Mouse (Mus musculus): Measurements from ENCODE around the gene Btrc.

Btrc gene

DNA sequence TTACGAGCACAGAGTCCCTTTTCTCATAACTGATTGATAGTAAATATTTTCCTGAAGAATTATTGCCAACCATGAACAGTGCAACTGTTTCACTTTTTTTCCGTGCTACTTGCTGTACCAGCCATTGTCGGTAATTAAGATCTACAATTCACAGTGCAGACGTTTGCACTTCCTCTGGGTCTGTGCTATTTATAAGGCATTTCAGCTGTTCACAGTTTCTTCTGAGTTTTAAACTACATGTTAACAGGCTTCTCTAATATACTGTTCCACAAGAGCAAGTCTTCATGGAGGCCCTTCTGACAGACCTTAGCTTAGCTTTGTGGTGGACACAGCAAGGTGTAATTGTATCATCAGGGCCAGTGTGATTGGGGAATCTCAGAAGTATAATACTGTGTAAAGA lies 111.2 kb downstream of the Btrc start:
- DNase-seq (ENCODE audit: low spot score) = no peak

DNA sequence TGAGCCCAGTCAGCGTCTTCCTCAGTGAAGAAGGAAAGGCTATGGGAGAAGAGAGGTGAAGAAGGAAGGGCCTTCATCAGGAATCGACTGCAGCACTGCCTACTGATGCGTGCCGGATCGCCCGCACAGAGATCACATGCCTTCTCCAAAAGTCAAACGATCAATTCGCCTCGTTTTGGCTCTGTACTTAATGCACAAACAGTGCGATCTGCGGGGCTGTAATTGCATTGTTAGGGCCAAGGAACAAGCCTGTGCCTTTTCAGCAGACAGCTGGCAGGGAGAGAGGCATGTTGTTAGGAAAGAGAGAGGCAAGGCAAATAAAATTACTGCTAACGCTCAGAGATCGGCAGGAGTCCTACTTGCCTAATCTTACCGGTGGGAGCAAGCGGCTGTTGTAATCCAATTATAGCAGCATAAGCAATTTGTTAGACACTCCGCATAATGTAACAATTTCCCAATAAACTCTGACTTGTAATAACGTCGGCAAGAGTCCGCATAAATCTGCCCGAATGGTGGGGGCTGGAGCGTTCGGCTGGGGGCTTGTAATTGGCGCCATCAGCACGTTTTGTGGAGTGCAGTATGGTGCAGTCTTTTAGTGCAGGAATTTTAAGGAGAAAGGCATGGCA lies 112.5 kb downstream of the Btrc start:
- DNase-seq (ENCODE audit: low spot score) = no peak

DNA sequence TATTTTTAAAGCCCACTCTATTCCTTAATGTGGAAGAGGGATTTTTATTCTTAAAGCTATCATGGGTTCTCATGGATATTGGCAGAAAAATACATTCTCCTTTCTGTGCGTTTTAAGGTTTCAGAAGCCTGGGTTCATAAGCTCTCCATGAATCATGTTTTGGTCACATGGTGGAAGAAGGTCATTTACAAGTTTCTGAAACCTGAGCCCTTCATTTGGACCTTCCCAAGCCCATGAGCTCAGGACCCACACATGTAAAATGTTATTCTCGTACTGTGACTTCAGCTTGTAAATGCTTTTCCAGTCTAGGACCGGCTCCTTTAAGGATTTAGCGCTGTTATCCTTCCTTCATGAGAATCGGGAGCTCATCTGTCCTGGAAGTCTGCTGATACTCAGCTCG lies 116.0 kb downstream of the Btrc start:
- DNase-seq (ENCODE audit: low spot score) = no peak

DNA sequence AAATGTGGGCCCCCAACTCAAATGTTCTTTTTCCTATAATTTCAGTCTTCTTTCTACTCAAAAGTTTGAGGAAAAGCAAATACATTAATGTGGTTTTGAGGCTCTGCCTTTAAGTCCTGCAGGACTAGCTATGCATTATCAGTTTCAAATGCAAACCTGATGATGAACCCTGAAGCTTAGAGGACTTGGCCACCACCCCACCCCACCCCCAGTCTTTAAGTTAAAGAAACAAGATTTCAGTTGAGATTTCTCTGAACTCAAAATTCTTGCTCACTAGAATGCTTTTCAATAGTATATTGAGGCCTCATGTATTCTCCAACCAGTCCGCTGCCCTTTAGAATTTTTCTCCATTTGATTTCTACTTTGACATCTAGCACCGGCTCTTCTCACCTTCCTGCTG lies 117.0 kb downstream of the Btrc start:
- DNase-seq (ENCODE audit: low spot score) = no peak

DNA sequence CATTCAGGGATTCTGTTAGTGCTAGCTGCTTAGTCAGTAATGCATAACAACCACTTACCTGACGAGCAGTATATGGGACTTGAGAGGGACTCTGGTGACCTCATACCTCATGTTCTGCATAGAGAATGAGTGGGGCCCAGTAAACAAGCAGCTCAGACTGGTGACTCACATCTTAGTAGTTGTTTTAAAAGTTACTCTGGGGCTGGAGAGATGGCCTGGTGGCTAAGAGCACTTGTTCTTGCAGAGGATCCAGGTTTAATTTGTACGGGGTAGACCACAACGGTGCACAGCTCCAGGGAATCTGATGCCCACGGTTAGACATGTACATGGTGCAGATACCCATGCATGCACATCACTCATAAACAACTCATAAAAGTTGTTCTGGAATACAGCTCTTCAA lies 117.4 kb downstream of the Btrc start:
- no peak for DNase-seq (ENCODE audit: low spot score)

DNA sequence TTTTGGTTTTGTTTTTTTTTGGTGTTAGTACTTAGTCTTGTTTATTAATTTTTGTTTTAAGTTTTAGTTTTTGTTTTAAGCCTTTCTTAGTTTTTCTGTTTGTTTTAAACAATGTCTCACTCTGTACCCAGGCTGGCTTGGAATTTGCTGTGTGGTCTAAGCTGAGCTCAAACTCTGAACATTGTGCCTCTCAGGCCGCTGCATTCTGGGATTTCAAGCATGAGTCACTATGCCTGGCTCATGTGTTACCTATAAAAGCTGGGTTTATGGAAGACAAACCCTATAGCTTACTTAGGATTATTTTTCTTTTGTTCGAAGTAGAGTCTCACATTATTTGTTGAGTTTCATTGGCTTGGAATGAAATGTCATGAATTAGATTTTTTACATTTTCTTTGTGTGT lies 119.9 kb downstream of the Btrc start:
- no peak for DNase-seq (ENCODE audit: low spot score)

DNA sequence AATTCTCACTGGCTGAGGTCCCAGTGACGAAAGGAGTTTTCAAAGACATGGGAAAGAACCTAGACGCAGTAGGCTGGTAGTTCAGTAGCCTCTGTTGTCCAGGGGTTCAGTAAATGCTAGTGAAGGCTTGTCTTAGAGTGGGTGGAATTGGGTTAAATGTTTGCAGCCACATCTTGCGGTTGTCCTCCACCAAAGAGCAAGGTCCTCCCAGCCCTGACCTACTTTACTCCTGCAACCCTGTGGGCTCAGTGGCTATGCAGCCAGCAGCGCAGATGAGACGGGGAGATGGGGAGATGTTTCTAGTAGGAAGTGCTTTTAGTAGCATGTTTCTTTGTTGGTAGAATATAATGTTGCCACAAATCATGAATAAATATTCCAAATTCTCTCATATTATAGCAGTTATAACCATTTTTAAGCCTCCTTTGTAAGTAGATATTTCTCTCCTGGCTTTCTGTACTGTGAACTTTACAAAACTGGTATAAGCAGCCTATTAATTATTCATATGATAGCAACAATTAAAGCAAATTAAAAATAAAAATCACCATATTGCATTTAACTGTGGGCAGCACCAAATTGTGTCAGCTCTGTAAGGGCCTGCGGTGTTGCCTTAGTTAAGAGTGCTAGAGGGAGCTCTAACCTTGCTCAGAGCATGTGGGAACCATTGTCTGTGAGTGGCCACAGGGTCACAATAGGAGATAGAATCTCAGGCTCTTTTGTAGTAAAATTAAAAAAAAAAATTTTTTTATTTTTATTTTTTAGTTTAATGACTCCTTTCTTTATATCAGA lies 122.9 kb downstream of the Btrc start:
- peak; percentile 42 for DNase-seq (ENCODE audit: low spot score)

DNA sequence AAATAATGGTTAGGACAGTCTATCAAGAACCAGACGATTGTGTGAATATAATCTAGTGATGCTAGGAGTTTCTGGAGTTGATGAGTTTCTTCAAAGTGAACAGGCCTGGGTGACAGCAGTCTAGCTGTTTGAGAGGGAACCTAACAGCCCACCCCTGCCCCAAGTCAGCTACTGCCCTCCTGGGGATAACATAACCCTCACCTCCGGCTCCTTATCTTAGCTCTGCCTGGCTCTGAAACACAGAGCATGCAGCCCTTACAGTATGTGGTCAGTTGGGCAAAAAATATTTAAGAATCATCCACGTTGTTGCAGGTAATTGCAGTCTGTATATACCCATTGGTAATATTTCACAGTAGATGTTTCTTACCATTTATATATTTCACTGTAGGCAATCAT lies 123.5 kb downstream of the Btrc start:
- DNase-seq (ENCODE audit: low spot score) = no peak

DNA sequence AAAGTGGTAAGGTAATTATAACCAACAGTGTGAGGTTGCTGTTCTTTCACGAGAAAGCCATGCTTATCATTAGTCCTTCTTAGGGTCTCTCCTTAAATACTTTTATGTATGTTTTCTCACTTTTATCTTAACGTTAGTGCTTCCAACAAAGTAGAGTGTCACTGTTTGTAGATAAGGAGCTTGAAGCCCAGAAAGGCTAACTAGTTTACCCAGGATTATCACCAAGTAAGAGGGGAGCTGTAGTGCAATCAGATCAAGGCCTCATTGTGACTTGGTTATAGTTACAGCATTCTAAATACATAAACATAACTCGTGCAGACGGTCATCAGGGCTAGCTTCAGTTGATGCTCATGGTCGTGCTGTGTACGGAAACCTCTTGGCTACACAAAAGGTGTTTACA lies 126.4 kb downstream of the Btrc start:
- no peak for DNase-seq (ENCODE audit: low spot score)

DNA sequence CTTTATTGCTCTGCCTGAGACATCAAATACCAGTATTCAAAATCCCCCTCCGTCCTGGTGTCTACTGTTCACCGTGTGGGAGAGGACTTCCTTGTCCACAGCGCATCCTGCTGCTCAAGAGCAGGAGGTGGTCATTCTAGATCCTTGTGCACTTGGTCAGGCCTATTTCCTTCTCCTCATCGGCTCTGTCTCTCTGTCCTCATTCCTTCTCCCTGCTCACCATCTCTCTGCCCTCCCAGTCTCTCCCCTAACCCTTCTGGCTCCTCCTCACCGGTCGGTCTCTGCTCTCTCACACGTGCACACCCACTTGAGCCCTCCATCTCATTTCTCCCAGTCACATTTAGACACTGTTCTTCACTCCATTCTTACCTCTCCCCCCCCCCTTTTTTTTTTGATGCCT lies 127.7 kb downstream of the Btrc start:
- DNase-seq (ENCODE audit: low spot score) = no peak

DNA sequence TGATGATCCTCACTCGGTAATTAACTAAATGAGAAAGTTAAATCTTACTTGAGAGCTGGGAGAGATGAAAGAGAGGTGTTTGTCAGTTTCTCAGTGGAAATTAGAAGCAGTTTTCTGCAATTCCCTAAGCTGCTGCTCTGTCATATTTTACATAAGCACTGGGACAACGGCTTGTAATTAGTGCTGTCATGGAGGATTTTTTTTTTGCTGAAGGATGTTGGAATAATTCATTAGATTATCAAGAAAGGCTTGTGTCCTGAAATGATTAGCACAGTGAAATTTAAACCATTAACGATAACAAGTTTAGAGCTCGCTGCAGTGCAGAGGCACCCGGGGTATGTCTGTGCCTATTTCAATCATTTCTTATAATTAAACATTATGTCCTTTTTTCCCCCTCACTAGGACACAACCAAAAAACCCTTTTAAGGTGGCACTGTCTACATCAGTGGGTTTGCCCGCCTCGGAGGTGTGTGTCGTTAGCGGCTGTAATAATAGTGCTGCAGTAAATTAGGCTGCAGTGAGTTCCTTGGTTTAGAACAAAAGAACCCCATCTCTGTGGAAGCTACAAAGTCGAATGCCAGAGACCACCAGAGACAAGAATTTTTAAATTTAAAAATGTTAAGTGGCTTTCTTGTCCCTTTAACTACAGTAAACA lies 130.7 kb downstream of the Btrc start:
- DNase-seq (ENCODE audit: low spot score) = no peak

DNA sequence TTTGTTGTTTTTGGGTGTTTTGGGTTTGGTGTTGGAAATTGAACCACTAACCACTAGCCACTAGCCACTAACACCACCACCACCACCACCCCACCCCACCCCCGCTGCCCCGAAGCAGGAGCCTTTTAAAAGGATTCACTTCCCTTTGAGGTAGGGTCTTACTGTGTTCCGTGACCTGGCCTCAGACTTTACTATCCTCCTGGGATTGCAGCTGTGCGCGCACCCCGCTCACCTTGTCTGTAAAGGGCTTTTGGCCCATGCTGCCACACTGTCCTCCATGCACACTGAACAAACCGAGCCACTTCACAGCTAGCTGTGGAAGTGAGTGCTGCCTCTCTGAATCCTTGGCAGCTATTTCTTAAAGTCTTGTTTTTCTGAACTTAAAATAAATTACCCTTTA lies 141.9 kb downstream of the Btrc start:
- no peak for DNase-seq (ENCODE audit: low spot score)

DNA sequence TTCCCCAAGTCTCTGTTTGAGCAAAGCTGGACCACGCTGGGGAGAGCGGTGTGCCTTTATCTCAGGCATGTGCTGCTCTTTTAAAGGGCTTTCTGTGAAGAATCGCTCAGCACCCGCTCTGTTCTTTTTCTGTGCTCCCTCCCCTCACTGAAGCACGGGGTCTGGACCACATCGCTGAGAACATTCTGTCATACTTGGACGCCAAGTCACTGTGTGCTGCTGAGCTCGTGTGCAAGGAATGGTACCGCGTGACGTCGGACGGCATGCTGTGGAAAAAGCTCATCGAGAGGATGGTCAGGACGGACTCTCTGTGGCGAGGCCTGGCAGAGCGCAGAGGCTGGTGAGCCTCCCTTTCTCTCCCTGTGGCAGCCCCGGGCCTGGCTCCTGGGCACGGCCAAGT lies 144.0 kb downstream of the Btrc start:
- no peak for DNase-seq (ENCODE audit: low spot score)

DNA sequence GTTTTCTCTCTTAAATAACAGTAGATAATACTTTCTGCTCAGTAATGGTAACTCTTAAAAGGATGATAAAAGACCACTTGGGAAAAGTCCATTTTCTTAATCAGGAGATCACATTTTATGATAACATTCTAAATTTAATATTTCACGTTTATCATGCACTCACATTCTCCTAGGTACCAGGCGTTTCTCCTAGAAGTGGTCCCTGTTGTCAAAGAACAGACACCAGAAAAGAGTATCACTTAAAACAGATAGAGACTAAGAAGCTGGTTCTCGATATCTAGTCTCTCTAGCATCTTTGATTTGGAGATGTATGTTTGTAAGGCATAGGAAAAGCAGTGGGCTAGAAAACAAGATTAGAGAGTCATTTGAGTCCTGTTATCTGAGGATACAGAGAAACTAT lies 147.1 kb downstream of the Btrc start:
- DNase-seq (ENCODE audit: low spot score) = no peak

DNA sequence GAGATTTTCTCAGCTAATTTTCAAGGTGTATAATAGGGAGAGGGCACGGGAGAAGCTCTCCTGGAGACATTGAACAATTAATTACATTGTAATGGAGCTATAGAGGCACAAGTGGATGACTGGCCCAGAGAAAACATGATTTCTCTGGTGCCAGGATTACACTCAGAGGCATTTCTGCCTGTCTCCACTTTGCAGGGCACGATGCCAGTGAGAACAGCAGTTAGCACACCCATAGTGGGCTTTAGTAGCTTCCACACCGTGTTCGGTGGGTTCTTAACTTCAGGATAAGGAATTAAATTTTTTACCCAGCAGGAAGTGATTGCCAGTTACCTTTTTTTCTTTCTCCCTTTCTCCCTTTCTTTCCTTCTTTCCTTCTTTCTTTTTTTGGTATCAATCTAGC lies 147.9 kb downstream of the Btrc start:
- DNase-seq (ENCODE audit: low spot score) = no peak

DNA sequence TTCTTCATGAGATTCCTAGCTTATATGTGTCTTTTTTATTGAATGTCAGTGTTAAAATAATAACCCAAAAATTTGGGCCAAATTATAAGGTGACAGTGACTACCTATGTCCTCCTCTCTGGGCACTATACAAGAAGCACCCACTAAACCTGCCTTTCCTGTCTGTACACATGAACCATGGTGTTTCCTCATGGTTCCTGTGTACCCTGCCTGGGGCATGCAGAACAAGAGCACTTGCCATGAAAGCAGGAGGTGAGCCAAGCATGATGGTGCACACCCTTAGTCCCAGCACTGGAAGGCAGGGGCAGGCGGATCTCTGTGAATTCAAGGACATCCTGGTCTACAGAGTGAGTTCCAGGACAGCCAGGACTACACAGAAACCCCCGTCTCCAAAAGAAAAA lies 151.8 kb downstream of the Btrc start:
- no peak for DNase-seq (ENCODE audit: low spot score)

DNA sequence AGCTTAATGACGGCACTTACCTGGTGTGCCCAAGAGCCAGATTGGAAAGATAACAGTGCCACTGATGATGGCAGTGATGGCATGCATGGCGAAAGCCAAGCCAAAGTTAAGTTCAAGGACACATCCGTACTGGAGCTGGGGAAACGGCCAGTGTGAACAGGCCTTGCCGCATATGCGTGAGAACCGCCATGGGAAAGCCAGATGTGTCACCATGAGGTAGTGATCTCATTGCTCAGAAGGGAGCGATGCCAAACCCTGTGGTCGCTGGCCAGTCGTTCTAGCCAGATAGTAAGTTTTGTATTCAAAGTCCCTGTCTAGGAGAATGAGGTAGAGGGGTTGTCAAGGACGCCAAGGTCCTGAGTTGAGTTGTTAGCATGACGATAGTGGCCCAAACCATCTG lies 152.7 kb downstream of the Btrc start:
- no peak for DNase-seq (ENCODE audit: low spot score)

DNA sequence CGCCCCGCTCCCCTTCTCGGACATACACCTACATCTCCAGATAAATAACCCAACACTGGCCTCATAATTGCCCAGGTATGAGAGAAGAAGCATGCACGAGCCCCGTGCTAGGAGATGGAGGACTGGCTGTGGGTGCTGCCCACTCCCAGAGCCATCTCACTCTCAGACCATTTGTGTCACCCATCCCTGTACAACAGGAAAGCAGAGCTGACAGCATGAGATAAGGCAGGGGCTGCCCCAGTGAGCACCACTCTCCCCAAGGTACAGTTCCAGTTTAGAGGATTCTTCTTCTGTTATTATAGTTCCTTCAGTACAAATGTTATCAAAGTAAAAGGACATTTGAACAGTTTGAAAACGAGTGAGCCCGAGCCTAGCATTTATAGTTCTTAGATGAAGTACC lies 163.8 kb downstream of the Btrc start:
- DNase-seq (ENCODE audit: low spot score) = no peak

DNA sequence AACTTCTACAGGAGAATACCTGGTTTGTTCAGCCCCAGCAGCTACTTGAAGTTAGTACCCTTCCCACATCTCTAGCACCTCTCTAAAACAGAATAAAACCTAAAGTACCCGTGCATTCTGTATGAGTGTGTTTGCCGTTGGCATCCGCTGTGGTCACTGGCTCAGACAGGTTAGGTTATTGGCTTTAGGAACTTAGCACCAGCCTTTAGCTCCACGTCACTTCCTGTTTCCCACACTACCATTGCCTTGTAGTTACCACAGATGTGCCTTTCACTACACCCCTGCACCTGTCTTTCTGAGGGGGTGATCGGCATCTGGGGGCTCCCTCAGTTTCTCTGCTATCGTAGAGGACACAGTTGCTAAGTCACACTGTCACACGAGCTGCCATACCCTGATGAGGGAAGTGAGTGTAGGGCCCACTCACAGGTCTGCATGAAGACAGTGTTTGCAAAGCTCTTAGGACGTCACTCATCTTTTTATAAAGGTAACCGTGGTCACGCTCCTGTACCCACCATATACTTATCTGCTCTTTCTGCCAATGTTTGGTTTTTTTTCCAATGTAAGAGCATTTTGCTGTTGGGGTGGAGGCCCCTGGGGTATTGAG lies 164.5 kb downstream of the Btrc start:
- no peak for DNase-seq (ENCODE audit: low spot score)

DNA sequence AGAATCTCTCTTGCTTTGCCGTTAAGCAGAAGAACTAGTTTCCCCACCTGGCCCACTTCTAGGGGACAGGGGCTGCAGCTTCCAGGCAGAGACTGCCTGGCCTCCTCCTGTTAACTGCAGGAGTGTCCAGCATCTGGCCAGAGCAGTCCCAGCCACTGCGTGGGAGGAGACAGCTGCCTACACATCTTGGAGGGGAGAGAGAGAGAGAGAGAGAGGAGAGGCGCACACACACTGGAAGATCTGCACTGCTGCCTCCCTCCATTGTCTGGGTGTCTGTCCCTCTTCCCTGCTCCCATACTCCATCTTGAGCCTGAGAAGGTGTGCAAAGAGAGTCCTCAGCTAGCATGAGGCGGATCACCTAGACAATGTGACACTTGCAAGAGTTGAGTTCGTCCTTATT lies 165.8 kb downstream of the Btrc start:
- DNase-seq (ENCODE audit: low spot score) = no peak

DNA sequence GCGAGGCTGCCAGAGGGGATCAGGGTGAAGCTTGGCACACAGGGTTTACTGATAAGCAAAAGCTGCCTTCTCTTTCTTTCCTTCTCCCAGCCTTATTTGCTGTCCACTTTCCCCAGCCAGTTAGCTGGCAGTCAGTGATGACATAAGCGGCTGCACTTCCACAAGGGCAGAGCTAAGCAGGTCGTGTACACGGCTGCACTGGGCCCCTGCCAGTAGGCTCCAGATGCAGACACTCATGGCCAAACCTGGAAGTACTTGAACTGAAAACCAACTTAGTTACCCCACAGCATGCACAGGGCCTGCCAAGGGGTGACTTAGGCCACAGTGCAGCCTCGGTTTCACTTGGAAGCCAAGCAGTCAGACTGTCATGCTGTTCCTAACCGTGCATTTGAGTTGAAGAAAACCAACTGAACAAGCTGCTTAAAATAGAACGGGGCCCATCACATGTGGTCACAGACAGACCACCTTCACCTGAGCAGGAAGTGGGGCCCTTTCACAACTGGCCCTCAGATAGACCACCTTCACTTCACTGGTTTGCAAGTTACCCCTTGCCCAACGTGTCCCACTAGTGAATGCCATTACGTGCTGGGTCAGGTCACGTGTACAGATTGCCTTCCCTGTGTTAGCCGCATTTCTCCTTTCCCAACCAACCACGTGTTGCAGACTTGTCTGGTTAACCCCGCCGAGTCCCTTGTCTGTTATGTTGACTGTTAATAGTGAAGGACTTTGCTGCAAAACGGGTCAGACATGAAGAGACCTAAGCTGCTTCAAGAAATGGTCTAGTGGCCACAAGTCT lies 166.9 kb downstream of the Btrc start:
- no peak for DNase-seq (ENCODE audit: low spot score)

DNA sequence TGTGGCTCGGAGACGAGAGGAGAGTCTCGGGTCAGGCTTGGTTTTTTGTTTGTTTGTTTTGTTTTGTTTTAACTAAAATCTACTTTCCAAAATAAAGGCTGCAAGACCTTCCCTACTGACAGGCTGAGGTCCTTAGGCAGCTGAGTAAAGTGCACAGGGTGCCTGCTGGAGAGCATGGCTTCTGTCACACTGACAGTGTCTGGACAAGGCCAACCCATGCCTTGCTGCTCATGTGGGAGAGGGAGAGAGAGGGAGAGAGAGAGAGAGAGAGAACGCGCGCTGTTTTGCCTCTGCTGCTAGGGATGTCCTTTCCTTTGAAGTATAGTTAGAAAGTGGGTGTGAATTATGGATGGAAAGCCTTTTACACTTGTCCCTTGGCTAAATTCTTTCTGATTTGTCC lies 168.0 kb downstream of the Btrc start:
- DNase-seq (ENCODE audit: low spot score) = no peak
